Mouse (Mus musculus) testis, adult 2 months (tissue): ENCODE measurements at regions not wholly inside any gene's neighbourhood (a gene's known extent, or its start where the extent isn't known, plus 50 kb on each side); places are given as distances from the start of the nearest gene placed in this dataset.

Experiments used
- CTCF ChIP-seq: fragments of 200-500 bp; IDR thresholded peaks from 2 replicates; pipeline ENCODE4 v1.5.1; 2012; ENCODE audit warnings: low read depth, mild to moderate bottlenecking, inconsistent platforms, low read length, moderate library complexity; ENCODE audit not compliant: control insufficient read depth, insufficient read depth, insufficient replicate concordance
- POLR2A ChIP-seq: fragments of 200-500 bp; IDR thresholded peaks from 2 replicates; pipeline ENCODE4 v1.6.1; 2012; ENCODE audit warnings: low read depth, mild to moderate bottlenecking, inconsistent platforms, low read length, moderate library complexity; ENCODE audit not compliant: control insufficient read depth

DNA sequence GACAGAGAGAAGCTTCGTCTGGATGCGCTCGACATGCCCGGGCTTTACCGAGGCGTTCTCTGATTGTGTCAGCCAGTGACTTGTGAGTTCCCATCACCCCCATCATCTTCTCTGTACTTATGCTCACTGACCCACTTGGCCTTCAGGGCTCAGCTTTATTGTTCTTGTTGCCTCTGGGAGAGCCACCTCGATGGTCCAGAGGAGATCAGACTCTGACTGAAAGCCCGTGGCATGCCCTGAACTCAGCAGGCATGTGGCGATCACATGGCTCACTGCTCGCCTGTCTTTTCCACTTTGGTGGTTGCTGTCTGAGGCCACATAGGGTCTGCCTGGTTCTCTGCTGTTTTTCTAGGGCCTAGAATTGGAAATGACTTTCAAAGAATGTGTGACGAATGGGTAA is 128.8 kb upstream of the Eif4g2 start:
- TF ChIP-seq CTCF (no peak), POLR2A (no peak)
